Mouse (Mus musculus) c-Kit-positive CD71-positive TER-119-positive erythroid progenitor cells, embryonic 14.5 days (primary cell): ENCODE data around the gene Chd3.

Experiments
- DNase-seq: peaks from one replicate; pipeline ENCODE4 v3.0.0-alpha.2; 2013; ENCODE audit warnings: low spot score

The Chd3 gene

GRCm38 (mm10) chr11:69389531-69390399 is 20.6 kb upstream of the Chd3 start:
- DNase-seq: no peak

GRCm38 (mm10) chr11:69388680-69389079 is 19.5 kb upstream of the Chd3 start:
- DNase-seq: no peak

- no peak for DNase-seq
Measured at GRCm38 (mm10) chr11:69386758-69387157, 17.6 kb upstream of the Chd3 start.

GRCm38 (mm10) chr11:69384979-69385378 is 15.8 kb upstream of the Chd3 start:
- DNase-seq: no peak

- no peak for DNase-seq
Measured at GRCm38 (mm10) chr11:69382478-69383105, 13.4 kb upstream of the Chd3 start.

- no peak for DNase-seq
Measured at GRCm38 (mm10) chr11:69381356-69381755, 12.2 kb upstream of the Chd3 start.

- no peak for DNase-seq
Measured at GRCm38 (mm10) chr11:69379600-69379999, 10.4 kb upstream of the Chd3 start.

- no peak for DNase-seq
Measured at GRCm38 (mm10) chr11:69377766-69378165, 8.6 kb upstream of the Chd3 start.

GRCm38 (mm10) chr11:69375646-69376045 is 6.4 kb upstream of the Chd3 start:
- DNase-seq: no peak

- peak; percentile 71 for DNase-seq
Measured at GRCm38 (mm10) chr11:69373223-69373965, 4.2 kb upstream of the Chd3 start.

- DNase-seq: peak; percentile 48
Measured at GRCm38 (mm10) chr11:69372780-69373170, 3.6 kb upstream of the Chd3 start.

GRCm38 (mm10) chr11:69372056-69372779 is 3.0 kb upstream of the Chd3 start:
- DNase-seq: no peak

GRCm38 (mm10) chr11:69371601-69372000 is 2.4 kb upstream of the Chd3 start:
- no peak for DNase-seq

GRCm38 (mm10) chr11:69370817-69371215 is 1.6 kb upstream of the Chd3 start:
- DNase-seq: no peak

GRCm38 (mm10) chr11:69369990-69370816 is 997 bp upstream of the Chd3 start:
- DNase-seq: no peak

- DNase-seq: no peak
Measured at GRCm38 (mm10) chr11:69368356-69369214, 621 bp downstream of the Chd3 start.

GRCm38 (mm10) chr11:69367616-69368355 is 1.4 kb downstream of the Chd3 start:
- DNase-seq: no peak

- DNase-seq: no peak
Measured at GRCm38 (mm10) chr11:69366855-69367615, 2.2 kb downstream of the Chd3 start.
